Mouse (Mus musculus): ENCODE measurements around the gene Speer4d.
"Not testable (repeated sequence)": the region's sequence is repeated elsewhere in the genome, so short reads cannot be mapped to it uniquely, and the experiment has no call there.

DNA sequence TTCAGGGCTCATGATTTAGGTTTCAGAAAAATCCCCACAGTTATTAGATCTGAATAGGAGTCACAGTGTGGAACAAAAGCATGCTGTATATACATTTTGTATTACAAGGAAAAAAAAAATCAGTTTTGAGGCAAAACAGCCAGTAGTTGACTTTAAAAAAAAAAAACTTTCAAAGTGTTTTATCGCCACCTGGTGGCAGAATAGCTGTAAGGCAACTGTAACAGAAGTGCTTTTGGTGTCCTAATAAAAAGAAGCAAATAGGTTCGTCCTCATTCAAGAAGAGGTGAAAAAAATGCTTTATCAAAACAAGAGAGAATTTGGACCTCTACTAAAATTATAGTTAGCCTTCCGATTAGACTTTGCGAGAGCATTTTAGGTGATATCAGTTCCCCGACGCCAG is 30.6 kb upstream of the Speer4d start:
- peak; percentile 4; the same call in 1 of the 2 replicates for TF ChIP-seq CTCF (IDR thresholded peaks at IDR 0.05; ENCODE audit: low read depth, low read length)
- TF ChIP-seq POLR2AphosphoS5 (IDR thresholded peaks at IDR 0.05; ENCODE audit: insufficient replicate concordance, low read depth, low read length); GATA1 (IDR thresholded peaks at IDR 0.05; ENCODE audit: borderline replicate concordance, low read length); TAL1 (conservative IDR thresholded peaks at IDR 0.05; ENCODE audit: low read depth, low read length): not testable (repeated sequence)
